Mouse (Mus musculus): Measurements from ENCODE around the gene Cyp2d22. TPM values are rescaled to one million over a fixed set of nuclear protein-coding genes. Genes with fewer than 3 reads are reported as not detected.
"Not testable (repeated sequence)": the region's sequence is repeated elsewhere in the genome, so short reads cannot be mapped to it uniquely, and the experiment has no call there.

Cyp2d22 gene
- total RNA-seq (2015; ENCODE audit: low replicate concordance), result not detected in 2 replicates
- total RNA-seq (2017; ENCODE audit: low replicate concordance), result 0.26 TPM in 1 of 2 replicates, not detected in the other

DNA sequence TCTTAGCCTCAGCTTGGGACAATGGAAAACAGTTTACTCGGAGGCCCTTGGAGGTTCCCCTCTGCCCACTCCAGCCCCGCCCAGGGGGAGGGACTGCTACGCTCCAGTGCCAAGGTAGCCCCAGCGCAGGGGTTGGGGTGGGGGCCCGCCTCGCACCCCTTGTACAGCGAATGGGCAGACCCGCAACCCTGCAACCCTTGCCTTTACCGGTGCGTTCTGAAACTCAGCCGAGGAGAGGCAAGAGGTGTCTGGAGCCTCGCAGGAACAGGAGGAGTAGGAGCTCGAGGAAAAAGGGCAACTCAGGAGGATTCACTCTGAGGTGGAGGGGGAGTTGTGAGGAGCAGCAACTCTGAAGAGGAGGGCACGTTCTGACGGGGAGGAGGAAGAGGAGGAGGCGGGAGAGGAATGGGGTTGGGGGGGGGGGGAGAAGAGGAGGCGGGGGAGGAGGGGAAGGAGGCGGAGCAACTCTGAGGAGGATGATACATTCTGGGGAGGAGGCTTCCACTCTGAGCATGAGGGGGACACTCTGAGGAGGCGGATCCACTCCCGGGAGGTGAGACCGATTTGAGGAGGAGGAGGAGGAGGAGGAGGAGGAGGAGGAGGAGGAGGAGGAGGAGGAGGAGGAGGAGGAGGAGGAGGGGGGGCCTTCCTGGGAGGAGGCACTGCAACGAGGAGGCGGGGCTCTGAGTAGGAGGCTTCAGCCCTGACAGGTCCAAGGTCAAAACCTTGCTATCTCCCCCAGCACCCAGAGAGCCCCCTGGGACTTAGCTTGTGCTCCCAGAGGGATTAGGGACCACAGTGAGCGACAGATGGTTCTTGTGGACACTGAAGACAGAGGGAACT, at the start of gene Cyp2d22:
Gene Cyp2d22 (minus strand): TSS at position 390 of the 843 bp plus-strand sequence.
- no peak for ATAC-seq (replicated peaks; ENCODE audit: low FRiP score, poor library complexity, severe bottlenecking)

DNA sequence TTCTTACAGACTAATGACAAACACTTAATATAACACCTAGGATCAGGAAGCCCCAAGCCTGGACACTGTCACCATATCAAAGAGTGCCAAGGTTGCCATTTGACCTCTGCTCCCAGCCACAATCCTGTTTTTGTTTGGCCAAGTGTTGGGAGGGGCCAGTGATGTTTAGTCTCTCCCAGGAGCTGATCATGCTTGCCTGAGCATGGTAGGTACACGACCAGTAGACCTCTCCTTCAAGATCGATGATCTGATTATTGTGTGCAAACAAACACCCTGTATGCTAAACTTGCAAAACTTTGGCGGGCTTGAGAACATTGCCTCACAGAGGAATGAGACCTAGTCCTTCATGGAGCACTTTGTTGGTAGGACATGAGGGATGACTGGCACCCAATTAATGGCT, 43.4 kb upstream of the Cyp2d22 start:
- no peak for ATAC-seq (replicated peaks; ENCODE audit: low FRiP score, poor library complexity, severe bottlenecking)

DNA sequence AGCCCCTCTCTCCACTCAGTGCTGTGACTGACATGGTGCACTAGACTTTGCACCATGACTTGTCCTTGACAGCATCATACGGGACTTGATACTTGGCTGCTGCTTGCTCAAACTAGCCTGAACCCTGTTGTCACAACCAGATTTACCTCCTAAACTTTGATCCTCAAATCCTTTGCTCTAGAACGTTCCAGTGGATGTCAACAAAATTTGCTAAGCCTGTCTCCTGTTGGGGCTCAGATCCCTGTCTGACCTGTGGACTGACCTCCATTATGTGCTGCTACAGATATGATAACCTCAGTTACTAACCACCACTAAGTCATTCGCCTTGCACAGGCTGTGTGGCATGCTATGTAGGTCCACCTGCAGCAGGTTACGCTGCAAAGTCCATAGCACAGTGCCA, 42.9 kb upstream of the Cyp2d22 start:
- no peak for ATAC-seq (replicated peaks; ENCODE audit: low FRiP score, poor library complexity, severe bottlenecking)

DNA sequence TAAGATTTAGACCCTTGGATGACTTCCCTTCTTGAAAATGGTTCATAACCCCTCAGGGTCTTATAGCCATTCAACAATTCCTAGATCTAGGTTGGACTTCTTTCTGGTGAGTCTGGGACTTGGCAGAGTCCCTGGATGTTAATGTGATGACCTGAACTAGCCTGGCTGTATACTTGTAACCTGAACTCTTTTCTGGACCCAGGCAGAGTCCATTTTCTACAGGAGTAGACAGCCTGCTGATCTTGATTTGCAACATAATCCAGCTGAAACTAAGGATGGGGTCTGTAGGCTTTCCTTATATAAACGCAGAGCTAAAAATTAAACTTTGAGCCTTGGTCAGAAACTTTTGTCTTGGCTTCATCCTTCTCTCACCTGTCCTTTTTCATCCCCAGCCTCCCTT, 38.6 kb upstream of the Cyp2d22 start:
- no peak for ATAC-seq (replicated peaks; ENCODE audit: low FRiP score, poor library complexity, severe bottlenecking)

DNA sequence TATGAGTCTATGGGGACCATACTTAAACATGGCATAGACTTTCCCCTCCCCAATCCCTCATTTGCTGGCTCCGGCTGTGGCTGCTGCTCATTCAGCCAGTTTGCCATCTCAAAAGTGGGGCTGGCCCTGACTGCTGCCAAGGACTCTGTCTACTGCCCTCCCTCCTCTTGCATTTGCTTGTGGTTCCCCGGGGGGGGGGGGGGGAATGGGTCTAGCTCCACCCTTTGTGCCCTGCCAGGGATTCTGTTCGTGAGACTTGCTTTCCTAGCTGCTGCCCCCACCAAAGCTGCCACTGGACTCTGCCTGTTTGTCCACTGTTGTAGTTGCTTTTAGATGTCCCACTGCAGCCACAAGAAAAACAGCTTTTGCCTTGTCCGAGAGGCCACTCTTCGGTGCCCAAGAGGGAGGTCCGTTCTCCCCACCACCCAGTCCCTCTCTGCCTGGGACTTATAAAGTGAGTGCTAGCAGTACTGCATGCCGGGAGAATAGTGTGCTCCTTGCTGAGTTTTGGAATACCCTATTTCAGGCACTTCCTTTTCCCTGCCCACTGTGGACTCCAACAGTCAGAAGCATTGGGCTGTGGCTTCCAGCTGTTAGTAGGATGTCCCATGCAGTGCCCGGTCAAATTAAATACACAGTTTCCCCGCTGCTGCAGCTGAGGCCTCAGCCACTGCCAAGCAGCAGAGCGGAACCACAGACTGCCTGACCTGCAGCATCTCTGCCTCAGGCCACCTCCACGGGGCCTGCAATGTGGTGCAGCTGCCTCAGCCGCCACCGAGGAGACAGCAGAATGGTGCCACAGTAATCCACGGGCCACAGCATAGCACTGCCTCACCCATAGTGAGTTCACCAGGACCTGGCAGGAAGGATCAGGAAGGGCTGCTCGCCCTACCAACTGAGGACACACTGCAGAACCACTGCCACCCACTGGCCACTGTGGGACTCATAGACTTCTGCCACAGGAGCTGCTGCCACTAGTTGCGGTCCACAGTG, 37.0 kb upstream of the Cyp2d22 start:
- ATAC-seq (replicated peaks; ENCODE audit: low FRiP score, poor library complexity, severe bottlenecking), result peak; percentile 62; the same call in 1 of the 2 replicates

DNA sequence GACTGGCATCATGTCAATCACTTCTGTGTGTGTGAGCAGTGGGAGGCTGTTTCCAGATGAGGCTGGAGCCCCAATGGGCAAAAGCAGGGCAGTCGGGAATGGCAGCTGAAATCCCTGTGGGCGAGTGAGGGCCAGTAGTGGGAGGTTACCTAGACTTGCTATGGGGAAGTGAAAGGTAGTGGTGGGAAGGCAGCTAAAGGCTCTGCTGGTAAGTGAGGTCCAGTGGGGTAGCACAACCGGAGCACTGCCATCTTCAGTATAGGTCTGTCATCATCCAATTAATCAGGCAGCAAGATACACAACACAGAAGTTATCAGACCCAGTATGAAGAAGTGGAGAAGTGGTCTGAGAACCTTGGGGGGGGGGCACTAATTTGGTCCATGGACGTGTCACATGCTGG, 27.5 kb upstream of the Cyp2d22 start:
- ATAC-seq (replicated peaks; ENCODE audit: low FRiP score, poor library complexity, severe bottlenecking), result 0 out of 2 replicates have a peak, but pooled peaks have one; percentile 52

DNA sequence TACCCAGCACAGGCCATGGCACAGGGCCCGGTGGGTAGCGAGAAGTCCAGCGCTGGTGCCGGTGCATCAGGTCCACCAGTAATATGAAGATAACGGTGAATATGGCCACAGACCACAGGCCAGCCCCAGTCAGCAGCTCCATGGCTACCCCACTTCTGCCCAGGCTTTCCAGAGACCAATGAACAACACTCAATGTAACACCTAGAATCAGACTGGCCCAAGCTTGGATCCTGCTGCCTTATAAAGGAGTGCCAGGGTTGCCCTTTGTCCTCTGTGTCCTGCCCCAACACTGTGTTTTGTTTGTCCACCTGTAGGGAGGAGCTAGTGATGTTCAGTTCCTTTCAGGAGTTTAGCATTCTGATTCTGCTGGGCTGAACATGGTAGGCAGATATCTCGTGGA, 26.9 kb upstream of the Cyp2d22 start, which contains the start of gene Cyp2d10:
Gene Cyp2d10 (minus strand): TSS at position 215 of the 400 bp plus-strand sequence.
- ATAC-seq (replicated peaks; ENCODE audit: low FRiP score, poor library complexity, severe bottlenecking), result no peak

DNA sequence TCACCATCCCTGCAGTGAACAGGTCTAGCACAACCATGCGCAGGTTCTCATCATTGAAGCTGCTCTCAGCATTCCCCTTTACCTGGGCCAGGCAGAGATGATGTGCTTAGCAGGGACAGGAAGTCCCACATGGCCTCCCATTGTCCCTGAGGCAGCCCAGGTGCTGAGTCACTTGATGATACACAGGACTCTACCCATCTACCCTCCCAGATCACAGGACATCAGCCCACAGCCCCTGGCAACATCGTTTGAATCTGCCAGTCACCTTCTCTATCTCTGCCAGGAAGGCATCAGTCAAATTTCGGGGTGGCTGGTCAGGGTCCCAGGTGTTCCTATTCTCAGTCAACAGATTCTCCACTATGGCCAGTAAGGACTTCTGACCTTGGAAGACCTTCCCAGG, 24.1 kb upstream of the Cyp2d22 start:
- no peak for ATAC-seq (replicated peaks; ENCODE audit: low FRiP score, poor library complexity, severe bottlenecking)

DNA sequence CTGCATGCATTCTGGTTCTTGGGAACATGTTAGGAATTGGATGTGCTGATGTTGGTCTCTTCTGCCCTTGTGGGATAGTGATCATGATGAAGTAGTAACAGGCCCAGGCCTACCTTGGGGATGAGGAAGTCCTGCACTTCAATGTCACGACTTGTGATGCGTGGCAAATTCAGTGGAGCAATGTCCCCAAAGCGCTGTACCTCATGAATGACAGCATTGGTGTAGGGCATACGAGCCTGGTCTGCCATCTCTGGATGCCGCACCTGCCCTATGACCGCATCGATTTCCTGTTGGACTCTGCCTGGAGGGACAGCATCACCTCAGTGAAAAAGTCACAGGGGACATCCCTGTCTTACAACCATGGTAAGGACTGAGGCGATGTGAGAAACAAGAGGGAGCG, 23.5 kb upstream of the Cyp2d22 start:
- no peak for ATAC-seq (replicated peaks; ENCODE audit: low FRiP score, poor library complexity, severe bottlenecking)

DNA sequence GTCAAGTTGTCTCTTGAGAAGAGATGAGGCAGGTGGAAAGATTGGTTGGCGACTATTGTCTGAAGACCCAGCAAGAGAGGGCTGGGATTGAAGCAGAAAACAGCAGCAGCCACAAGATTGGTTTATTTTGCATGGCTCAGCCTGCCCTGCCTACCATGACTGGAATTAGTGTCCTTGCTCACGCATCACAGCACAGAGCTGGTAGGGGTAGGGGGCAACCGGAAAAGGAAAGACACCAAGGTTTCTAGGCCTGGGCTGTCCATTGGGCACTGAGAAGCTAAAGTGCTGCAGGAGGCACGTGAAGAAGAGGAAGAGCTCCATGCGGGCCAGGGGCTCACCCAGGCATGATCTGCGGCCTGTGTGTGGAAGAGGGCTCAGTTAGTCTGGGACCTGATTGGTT, 22.7 kb upstream of the Cyp2d22 start:
- ATAC-seq (replicated peaks; ENCODE audit: low FRiP score, poor library complexity, severe bottlenecking), result no peak

DNA sequence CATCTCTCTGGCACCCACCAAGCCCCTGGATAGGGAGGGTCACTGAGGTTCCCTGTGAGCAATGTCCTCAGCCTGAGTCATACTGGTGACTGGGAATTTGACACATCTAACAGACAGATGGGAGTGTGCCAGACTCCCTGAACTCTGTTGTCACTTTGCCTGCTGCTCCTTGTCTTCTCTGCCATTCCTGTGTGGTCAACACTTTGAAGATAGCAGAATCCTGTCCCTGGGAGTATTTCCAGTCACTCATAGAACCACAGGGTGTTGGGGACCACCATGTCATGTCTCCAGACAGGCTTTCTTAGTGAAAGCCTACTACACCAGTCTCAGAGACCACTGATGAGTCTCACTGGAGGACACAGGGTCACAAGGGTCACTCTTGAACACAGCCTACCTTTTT, 22.0 kb upstream of the Cyp2d22 start:
- ATAC-seq (replicated peaks; ENCODE audit: low FRiP score, poor library complexity, severe bottlenecking), result no peak

DNA sequence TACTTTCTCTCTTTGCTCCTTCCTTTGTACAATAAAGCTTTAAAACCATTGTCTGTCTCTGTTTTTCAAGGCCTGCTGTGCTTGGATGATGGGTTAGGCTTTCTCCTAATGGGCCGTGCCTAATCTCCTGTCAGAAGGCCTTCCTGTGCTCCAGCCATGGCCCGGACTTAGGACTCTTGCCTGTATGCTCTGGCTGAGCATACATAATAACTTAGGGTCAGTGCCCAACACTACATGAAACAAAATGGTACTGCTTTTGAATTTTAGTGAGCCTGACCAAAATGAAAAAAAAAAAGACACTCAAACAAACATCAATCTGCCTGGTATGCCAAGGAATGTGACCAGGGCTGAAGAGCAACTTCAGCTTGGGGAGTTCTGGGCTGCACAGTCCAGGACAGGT, 21.5 kb upstream of the Cyp2d22 start:
- no peak for ATAC-seq (replicated peaks; ENCODE audit: low FRiP score, poor library complexity, severe bottlenecking)

DNA sequence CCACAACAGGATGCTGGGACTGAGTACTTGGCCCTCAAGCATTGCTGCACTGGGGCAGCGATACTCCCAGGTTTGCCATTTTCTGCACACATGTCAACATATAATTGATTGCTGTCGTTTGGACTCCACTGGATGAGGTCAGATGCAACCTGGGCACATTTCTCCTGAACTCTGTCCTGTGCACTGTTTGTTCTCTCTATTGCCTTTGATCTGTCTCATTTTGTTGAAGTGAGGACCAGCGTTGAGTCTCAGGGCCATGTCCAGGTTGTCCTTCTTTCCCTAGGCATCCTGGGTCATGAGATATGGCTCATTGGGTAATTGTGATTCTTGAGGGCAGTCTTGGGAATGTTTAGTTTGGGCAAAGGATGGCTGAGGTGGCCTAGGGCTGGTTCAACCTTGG, 15.9 kb upstream of the Cyp2d22 start:
- ATAC-seq (replicated peaks; ENCODE audit: low FRiP score, poor library complexity, severe bottlenecking), result not testable (repeated sequence)

DNA sequence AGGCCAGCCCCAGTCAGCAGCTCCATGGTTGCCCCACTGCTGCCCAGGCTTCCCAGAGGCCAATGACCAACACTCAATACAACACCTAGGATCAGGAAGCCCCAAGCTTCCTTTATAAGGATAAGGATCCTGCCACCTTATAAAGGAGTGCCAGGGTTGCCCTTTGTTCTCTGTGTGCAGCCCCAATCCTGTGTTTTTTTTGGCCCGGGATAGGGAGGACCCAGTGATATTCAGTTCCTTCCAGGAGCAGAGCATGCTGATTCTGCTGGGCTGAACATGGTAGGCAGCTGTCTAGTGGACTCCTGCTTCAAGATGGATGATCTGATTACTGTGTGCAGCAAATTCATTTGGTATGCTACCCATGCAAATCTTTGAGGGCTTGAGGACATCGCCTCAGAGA, 13.9 kb upstream of the Cyp2d22 start, which contains the start of gene Cyp2d11:
Gene Cyp2d11 (minus strand): TSS at position 101 of the 400 bp plus-strand sequence.
- not testable (repeated sequence) for ATAC-seq (replicated peaks; ENCODE audit: low FRiP score, poor library complexity, severe bottlenecking)

DNA sequence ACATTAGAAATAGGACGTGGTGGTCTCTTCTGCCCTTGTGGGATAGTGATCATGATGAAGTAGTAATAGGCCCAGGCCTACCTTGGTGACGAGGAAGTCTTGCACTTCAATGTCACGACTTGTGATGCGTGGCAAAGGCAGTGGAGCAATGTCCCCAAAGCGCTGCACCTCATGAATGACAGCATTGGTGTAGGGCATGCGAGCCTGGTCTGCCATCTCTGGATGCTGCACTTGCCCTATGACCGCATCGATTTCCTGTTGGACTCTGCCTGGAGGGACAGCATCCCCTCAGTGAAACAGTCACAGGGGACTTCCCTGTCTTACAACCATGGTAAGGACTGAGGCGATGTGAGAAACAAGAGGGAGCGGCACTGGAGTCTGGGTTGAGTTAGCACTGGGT, 9.9 kb upstream of the Cyp2d22 start:
- not testable (repeated sequence) for ATAC-seq (replicated peaks; ENCODE audit: low FRiP score, poor library complexity, severe bottlenecking)

DNA sequence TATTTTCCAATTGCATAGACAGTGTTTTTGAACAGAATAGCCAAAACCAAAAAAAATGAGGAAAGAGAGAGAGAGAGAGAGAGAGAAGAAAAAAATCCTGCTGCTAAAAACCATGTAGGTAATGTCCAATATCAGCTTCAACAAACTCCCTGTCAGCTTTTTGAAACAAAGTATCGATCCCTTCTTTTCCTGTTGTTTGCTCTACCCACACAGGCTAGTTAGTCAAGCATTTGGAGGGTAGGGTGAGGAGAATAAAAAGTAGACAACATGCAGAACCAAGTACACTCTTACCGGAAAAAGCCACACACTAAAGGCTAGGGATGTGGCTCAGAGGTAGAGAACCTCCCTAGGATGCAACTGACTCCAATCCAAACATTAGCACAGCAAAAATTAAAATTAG, 5.7 kb upstream of the Cyp2d22 start:
- no peak for ATAC-seq (replicated peaks; ENCODE audit: low FRiP score, poor library complexity, severe bottlenecking)

DNA sequence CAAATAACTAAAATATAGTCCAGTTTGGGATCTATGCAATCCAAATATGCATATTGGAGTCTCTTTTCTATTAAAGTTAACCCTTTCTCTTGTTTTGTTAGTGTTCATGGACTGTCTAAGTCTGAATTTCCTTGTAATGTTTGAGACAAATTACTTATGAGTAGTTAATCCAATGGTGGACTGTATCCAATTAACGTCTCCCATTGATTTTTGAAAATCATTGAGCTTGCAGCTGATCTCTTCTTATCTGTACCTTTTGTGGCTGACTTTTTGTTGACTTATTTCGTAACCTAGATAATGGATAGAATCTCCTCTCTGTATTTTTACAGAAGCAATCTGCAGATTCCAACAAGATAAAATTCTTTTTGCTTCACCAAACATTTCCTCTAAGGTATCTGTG, 2.4 kb upstream of the Cyp2d22 start:
- no peak for ATAC-seq (replicated peaks; ENCODE audit: low FRiP score, poor library complexity, severe bottlenecking)

DNA sequence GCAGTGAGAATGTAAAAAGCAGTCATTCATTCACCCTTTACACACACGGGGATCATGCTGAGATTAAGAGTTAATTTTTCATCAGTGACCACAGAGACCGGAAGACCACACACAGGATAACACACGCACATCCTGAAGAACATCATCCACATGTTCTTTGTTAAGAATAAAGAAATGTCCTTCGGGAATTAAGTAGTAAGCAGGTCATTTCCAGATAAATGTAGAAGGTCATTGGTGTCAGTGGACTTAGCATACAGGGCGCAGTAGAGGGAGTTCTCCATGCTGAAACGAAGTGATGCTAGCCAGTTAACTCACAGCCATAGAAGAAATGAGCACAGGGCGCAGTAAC, 628 bp upstream of the Cyp2d22 start:
- no peak for ATAC-seq (replicated peaks; ENCODE audit: low FRiP score, poor library complexity, severe bottlenecking)

DNA sequence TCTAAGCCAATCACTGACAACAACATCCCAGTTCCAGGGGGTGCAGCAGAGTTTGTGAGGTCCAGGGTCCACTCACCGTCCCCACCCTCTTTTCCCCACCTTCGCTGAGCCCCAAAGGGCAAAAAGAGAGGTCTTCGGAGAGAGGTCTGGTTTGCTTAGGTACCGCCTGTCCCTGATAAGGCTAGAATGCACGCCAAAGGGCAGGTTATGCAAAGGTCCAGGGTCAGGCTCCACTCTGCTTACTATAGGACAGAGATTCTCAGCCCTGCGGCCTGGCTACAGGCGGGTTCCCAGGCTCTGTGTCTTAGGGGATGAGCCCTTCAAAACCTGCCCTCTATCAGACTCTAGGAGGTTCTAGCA, 569 bp downstream of the Cyp2d22 start:
- no peak for ATAC-seq (replicated peaks; ENCODE audit: low FRiP score, poor library complexity, severe bottlenecking)

Data from erythroblast, adult 5-6 weeks (primary cell).